Mouse (Mus musculus): Measurements from ENCODE around the gene Gm572.

DNA sequence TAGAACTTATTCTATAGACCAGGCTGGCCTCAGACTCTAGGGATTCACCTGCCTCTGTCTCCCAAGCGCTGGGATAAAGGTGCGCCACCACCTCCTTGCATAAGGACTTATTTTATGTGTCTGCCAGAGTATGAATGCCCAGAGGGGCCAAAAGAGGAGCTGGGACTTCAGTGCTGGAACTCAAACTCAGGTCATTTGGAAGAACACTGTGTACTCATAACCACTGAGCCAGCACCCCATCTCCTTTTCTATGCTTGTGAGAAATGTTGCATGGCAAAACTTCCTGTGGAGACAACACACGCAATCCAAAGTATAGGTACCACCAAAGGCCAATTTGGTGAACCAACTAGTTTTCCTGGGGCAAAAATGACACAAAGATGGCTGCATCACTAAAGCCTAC is 46.4 kb upstream of the Gm572 start:
- no peak for TF ChIP-seq CTCF (IDR thresholded peaks at IDR 0.05 in 2 of 3, conservative IDR thresholded peaks at IDR 0.05 in 1 of 3; ENCODE audit: control insufficient read depth in 1 of 3, insufficient read depth in 1 of 3, low read depth in 2 of 3, low read length in 3 of 3, poor library complexity in 1 of 3, severe bottlenecking in 1 of 3)
- no peak for TF ChIP-seq RCOR1 (IDR thresholded peaks at IDR 0.05; ENCODE audit: low read depth, low read length)
- TF ChIP-seq MAX (IDR thresholded peaks at IDR 0.05; ENCODE audit: low read length) = no peak
- no peak for TF ChIP-seq ZMIZ1 (IDR thresholded peaks at IDR 0.05; ENCODE audit: low read depth, low read length)

Measured in MEL (cell line).